Mouse (Mus musculus) testis, postnatal 10 days (tissue): ENCODE data around the gene 0610037L13Rik.
A peak's percentile ranks its signal among the peaks of the same experiment; 100 is the strongest.

Experiments
- DNase-seq: peaks from one replicate; pipeline ENCODE4 v3.0.0; 2021; ENCODE audit warnings: low spot score

Gene 0610037L13Rik

GRCm38 (mm10) chr4:107889731-107890432, at the start of gene 0610037L13Rik:
TSS of gene 0610037L13Rik (plus strand) at chr4:107889813.
- DNase-seq, result peak; percentile 96

GRCm38 (mm10) chr4:107843687-107844086, 45.9 kb upstream of the 0610037L13Rik start:
- DNase-seq, result no peak

DNA sequence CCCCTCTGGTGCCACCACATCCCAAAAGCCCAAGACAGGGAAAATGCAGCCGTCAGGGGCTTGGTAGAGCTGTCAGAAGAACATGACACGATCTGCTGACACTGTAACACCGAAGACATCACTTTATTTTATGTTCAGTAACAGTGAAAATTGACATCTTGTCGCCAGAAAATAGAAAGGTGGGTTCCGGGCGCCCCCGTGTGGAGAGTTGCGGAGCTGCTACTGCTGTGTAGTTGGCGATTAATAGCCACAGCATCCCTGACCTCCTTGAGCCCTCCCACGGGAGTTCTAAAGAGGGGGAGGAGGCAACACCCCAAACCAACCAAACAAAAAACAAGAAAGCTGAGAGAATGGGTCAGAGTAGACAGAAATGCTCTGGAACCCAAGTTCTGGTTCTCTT, 44.6 kb upstream of the 0610037L13Rik start:
- peak; percentile 92 for DNase-seq

- DNase-seq, result no peak
Measured at GRCm38 (mm10) chr4:107846795-107847194, 42.8 kb upstream of the 0610037L13Rik start.

DNA sequence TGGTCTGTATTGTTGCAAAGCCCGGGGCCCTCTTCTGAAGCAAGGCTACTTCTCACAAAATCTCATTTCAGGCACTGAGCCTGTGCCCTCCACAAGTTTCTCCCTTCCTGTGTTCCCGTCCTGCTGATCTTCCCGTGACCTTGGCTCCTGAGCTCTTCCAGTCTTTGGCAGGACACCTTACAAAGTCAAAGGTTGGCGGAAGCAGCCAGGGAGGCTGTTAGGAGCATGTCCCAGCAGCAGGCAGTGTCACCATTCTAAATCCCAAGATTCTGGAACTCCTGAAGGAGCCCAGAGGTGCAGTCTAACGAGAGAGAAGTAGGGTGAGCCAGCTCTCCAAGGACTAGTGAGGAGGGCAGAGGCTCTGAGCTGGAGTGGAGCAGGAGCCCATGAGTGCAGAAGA, 41.1 kb upstream of the 0610037L13Rik start:
- DNase-seq, result no peak

GRCm38 (mm10) chr4:107849621-107850020, 40.0 kb upstream of the 0610037L13Rik start:
- no peak for DNase-seq

DNA sequence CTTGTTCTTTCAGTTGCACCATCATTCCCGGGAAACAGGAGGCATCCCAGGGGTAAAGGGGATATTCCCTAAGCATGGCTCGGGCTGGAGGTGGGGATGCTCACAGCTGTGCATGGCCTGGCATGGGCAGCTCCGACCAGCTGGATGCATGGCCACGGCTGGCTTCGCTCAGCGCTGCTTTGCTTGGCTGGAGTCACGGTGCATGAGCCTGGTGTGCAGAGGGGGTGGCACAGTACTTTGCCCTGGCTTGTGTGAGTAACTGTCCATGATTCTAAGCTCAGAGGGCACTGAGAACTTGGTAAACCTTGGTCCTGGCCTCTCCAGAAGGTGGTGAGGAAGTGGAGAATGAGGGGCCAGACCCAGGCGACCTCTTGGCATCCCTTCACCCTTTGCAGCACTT, 39.5 kb upstream of the 0610037L13Rik start:
- DNase-seq, result no peak

DNA sequence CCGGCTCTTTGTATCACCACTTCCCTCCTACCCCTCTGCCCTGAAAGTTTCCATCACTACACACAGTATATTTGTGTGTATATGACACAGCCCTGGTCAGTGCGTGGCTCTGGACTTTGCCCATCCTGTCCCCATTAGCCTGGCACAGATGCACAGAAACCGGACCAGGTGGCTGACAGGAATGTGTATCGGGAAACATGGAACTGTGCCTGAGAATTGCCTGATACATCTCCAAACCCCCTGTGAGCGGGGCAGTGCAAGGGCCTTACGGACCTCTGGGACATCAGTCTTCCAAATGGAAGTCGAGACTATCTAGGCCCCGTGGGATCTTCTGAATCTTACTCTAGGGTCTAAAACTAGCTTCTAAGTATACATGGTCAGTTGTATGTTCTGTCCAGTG, 36.3 kb upstream of the 0610037L13Rik start:
- no peak for DNase-seq

- no peak for DNase-seq
Measured at GRCm38 (mm10) chr4:107853836-107854235, 35.8 kb upstream of the 0610037L13Rik start.

- no peak for DNase-seq
Measured at GRCm38 (mm10) chr4:107856958-107857686, 32.5 kb upstream of the 0610037L13Rik start.

DNA sequence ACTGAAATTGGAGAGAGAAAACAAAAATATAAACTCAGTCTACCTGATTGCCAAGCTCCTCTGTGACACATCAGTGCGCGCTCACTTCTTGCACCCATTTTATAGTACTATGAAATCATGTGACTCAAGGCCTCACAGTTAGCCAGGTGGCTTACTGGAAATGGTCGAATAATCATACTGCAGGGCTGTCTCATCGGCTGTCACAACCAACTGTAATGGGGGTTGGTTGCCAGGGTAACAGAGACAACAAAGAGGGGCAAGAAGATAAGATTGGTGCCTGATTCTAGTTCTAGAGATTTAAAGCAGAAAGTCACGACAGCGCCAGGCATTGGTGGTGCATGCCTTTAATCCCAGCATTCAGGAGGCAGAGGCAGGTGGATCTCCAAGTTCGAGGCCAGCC, 30.6 kb upstream of the 0610037L13Rik start:
- DNase-seq, result no peak

DNA sequence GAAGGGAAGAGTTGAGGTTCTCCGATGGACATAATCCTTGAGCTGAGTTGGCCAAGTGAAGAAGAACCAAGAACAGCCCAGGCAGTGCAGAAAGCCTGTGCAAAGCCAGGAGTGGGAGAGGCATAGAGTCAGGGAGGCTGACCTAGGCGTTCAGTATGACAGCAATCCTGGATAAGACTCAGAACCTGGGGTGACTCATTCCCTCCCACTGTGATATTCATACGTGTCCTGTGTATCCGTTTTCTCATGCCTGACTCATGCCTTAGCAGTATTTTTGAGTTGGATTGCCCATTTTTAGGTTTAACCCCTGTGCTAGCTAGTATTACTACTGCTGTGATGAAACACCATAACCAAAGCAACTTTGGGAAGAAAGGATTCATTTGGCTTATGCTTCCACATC, 24.7 kb upstream of the 0610037L13Rik start:
- no peak for DNase-seq

DNA sequence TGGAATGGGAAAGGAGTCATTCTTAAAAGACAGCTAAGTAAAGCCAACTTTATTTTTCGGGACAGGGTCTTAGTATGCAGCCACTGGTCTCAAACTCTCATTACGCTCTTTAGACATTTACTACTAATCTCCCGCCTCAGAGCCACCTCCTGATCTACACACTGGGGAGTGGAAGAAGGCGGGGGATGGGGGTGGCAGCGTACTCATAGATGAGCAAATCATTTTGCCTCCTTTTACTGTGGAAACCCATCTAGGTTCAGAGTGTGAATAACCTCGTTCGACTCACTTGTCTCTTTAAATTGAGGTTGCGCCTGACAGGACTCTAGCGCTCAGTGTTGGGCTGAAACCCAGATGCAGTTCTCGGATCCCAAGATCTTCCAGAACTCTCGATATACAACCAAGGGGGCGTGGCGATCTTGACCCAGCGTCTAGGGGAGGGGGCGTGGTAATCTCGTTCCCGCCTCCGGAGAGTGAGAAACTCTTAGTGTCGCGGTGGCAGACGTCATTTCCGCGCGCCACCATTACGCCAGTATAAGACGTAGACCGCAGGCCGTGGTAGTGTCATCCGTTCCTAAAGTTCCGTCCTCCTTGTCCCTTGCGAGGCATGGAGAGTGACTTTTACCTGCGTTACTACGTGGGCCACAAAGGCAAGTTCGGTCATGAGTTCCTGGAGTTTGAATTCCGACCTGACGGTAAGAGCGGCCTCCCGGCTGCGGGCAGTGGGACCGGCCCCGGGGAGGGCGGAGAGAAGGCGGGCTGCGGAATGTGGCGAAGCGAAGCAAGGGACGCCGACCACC, 10.2 kb upstream of the 0610037L13Rik start, which contains the start of gene Magoh:
TSS of gene Magoh (plus strand) at position 502 of the 797 bp plus-strand sequence.
- DNase-seq, result peak; percentile 99

DNA sequence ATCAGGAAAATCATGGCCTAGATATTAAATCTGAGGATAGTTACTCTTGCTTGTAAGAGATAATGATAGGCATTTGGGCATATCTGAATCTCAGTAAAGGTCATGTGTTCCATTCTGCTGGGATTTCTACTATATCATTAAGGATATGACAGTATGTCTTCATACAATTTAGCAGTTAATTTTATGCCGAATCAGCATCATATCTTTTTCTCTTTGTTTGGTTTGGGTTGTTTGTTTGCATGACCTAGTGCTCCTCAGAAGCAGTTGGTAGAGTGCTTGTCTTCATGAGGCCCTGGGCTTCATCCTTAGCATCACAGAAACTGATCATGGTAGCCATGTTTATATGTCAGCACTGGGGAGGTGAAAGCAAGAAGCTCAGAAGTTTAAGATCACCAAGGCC, 8.0 kb upstream of the 0610037L13Rik start:
- DNase-seq, result no peak

DNA sequence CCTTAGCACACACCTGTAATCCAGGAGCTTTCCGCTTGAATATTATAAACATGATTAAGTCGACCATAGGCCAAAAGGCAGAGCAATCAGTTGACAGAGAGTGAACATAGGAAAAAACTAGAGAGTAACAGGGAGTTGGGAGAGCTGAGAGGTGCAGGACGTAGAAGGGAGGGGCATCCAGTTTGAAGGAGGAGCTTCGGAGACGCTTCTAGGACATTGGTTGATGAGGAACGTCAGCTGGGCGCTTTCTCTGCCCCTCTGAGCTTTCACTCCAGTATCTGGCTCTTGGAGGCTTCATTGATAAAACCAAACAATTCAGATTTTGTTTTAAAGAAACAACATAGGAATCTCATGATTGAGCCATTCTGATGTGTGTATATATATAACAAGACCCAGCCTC, 3.2 kb upstream of the 0610037L13Rik start:
- DNase-seq, result no peak

DNA sequence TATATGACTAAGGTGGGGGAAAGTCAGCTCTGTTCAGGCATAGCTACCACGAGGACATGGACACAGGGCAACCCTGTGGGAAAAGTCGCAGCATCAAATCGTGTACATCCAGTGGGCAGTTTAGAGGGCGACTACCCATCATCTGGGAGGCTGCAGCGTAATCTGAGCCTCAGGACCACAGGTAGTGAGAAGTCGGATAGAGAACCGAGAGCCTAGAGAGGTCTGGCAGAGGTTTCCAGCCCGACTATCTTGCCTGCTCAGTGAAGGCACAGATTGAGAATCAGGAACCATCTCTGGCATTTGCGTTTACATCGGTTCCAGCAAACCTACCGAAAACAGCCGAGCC, 255 bp upstream of the 0610037L13Rik start:
- no peak for DNase-seq

- no peak for DNase-seq
Measured at GRCm38 (mm10) chr4:107892663-107893062, 3.0 kb downstream of the 0610037L13Rik start.

- DNase-seq, result no peak
Measured at GRCm38 (mm10) chr4:107899211-107899927, 9.8 kb downstream of the 0610037L13Rik start.

GRCm38 (mm10) chr4:107900206-107900605, 10.6 kb downstream of the 0610037L13Rik start:
- no peak for DNase-seq

GRCm38 (mm10) chr4:107904252-107904651, 14.6 kb downstream of the 0610037L13Rik start:
- no peak for DNase-seq

DNA sequence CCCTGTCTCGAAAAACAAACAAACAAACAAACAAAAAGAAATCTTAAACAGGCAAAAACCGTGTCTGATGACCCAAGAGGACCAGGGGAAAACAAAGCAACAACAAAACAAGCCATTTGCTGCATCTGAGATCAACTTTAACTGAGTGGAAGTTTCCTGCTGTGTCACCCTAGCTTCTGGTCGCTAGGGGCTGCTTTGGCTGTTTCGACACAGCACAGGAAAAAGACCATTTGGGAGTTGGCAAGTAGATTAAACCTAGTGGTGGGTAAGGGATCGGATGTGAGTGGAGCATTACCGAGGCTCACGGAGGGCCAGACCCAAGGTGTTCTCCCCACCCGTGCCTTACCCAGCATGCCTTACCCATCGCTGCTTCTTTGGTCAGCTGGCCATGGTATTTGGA, 16.9 kb downstream of the 0610037L13Rik start:
- DNase-seq, result no peak

- DNase-seq, result no peak
Measured at GRCm38 (mm10) chr4:107910020-107910419, 20.4 kb downstream of the 0610037L13Rik start.
